Mouse (Mus musculus): Measurements from ENCODE around the gene Tnfaip6. TPM values are rescaled to one million over a fixed set of nuclear protein-coding genes. Genes with fewer than 3 reads are reported as not detected.
A peak's percentile ranks its signal among the peaks of the same experiment; 100 is the strongest.

Tnfaip6 gene
- polyA plus RNA-seq, 1 experiment from 2014 or later = 3.0 TPM

GRCm38 (mm10) chr2:52057099-52057498 is 19.3 kb downstream of the Tnfaip6 start:
- Histone ChIP-seq H3K4me2 (ENCODE audit: low read length) (no peak overlapping the region), H3K9me3 (ENCODE audit: control insufficient read depth, low read length) (no peaks in the 10 kb centered on the region), H3K36me3 (ENCODE audit: control insufficient read depth, insufficient read depth, low read length) (no peaks in the 10 kb centered on the region), H3K4me3 (ENCODE audit: low read depth, low read length) (no peak overlapping the region), H3K4me1 (replicated peaks; ENCODE audit: control insufficient read depth, insufficient read depth, low read length) (no peaks in the 10 kb centered on the region), H3K27ac (ENCODE audit: low read depth) (no peak overlapping the region), H3K9ac (ENCODE audit: low read length) (no peak overlapping the region), H3K27me3 (replicated peaks; ENCODE audit: control insufficient read depth, insufficient read depth, low read length) (no peaks in the 10 kb centered on the region)
- WGBS = 83% methylated on average over 1 of the region's 1 CpGs
- ATAC-seq (replicated peaks; ENCODE audit: low FRiP score, low TSS enrichment, low read depth) (no peak), DNase-seq (ENCODE audit: low spot score) (no peak)

- Histone ChIP-seq H3K9me3 (ENCODE audit: control insufficient read depth, low read length) (no peaks in the 10 kb centered on the region), H3K36me3 (ENCODE audit: control insufficient read depth, insufficient read depth, low read length) (no peaks in the 10 kb centered on the region), H3K9ac (ENCODE audit: low read length) (no peak overlapping the region), H3K4me1 (replicated peaks; ENCODE audit: control insufficient read depth, insufficient read depth, low read length) (no peaks in the 10 kb centered on the region), H3K4me3 (ENCODE audit: low read depth, low read length) (no peak overlapping the region), H3K27ac (ENCODE audit: low read depth) (no peak overlapping the region), H3K27me3 (replicated peaks; ENCODE audit: control insufficient read depth, insufficient read depth, low read length) (no peaks in the 10 kb centered on the region), H3K4me2 (ENCODE audit: low read length) (no peak overlapping the region)
- DNase-seq (ENCODE audit: low spot score) (no peak), ATAC-seq (replicated peaks; ENCODE audit: low FRiP score, low TSS enrichment, low read depth) (no peak)
Measured at GRCm38 (mm10) chr2:52057681-52058080, 19.9 kb downstream of the Tnfaip6 start.

- ATAC-seq (replicated peaks; ENCODE audit: low FRiP score, low TSS enrichment, low read depth) (no peak), DNase-seq (ENCODE audit: low spot score) (no peak)
- Histone ChIP-seq H3K9me3 (ENCODE audit: control insufficient read depth, low read length) (no peaks in the 10 kb centered on the region), H3K4me2 (ENCODE audit: low read length) (no peak overlapping the region), H3K4me3 (ENCODE audit: low read depth, low read length) (no peak overlapping the region), H3K9ac (ENCODE audit: low read length) (no peak overlapping the region), H3K36me3 (ENCODE audit: control insufficient read depth, insufficient read depth, low read length) (no peaks in the 10 kb centered on the region), H3K4me1 (replicated peaks; ENCODE audit: control insufficient read depth, insufficient read depth, low read length) (peaks cover 5% of the 10 kb centered on the region; the same call in 1 of the 2 replicates), H3K27me3 (replicated peaks; ENCODE audit: control insufficient read depth, insufficient read depth, low read length) (no peaks in the 10 kb centered on the region), H3K27ac (ENCODE audit: low read depth) (no peak overlapping the region)
- WGBS = 59% methylated on average over 1 of the region's 1 CpGs
Measured at GRCm38 (mm10) chr2:52068641-52069040, 30.8 kb downstream of the Tnfaip6 start.

GRCm38 (mm10) chr2:52070816-52071215 is 33.0 kb downstream of the Tnfaip6 start:
- Histone ChIP-seq H3K27me3 (replicated peaks; ENCODE audit: control insufficient read depth, insufficient read depth, low read length) (no peaks in the 10 kb centered on the region), H3K4me1 (replicated peaks; ENCODE audit: control insufficient read depth, insufficient read depth, low read length) (peaks cover 17% of the 10 kb centered on the region; the same call in 1 of the 2 replicates), H3K9ac (ENCODE audit: low read length) (no peak overlapping the region), H3K27ac (ENCODE audit: low read depth) (no peak overlapping the region), H3K9me3 (ENCODE audit: control insufficient read depth, low read length) (no peaks in the 10 kb centered on the region), H3K4me3 (ENCODE audit: low read depth, low read length) (no peak overlapping the region), H3K4me2 (ENCODE audit: low read length) (no peak overlapping the region), H3K36me3 (ENCODE audit: control insufficient read depth, insufficient read depth, low read length) (peaks cover 15% of the 10 kb centered on the region)
- DNase-seq (ENCODE audit: low spot score) (no peak), ATAC-seq (replicated peaks; ENCODE audit: low FRiP score, low TSS enrichment, low read depth) (no peak)
- WGBS = 89% methylated on average over 5 of the region's 5 CpGs

- no peak overlapping the region for H3K9ac ChIP-seq (ENCODE audit: low read length)
- peaks cover 17% of the 10 kb centered on the region; the same call in 1 of the 2 replicates for H3K4me1 ChIP-seq (replicated peaks; ENCODE audit: control insufficient read depth, insufficient read depth, low read length)
- H3K4me2 ChIP-seq (ENCODE audit: low read length) = peak overlapping the region; percentile 65
- H3K36me3 ChIP-seq (ENCODE audit: control insufficient read depth, insufficient read depth, low read length) = peaks cover 21% of the 10 kb centered on the region
- no peak for DNase-seq (ENCODE audit: low spot score)
- 0 out of 2 replicates have a peak overlapping the region, but pooled peaks have one; percentile 97 for H3K4me3 ChIP-seq (ENCODE audit: low read depth, low read length)
- no peak overlapping the region for H3K27ac ChIP-seq (ENCODE audit: low read depth)
- no peaks in the 10 kb centered on the region for H3K27me3 ChIP-seq (replicated peaks; ENCODE audit: control insufficient read depth, insufficient read depth, low read length)
- no peak for ATAC-seq (replicated peaks; ENCODE audit: low FRiP score, low TSS enrichment, low read depth)
- 43% methylated on average over 13 of the region's 13 CpGs for WGBS
- H3K9me3 ChIP-seq (ENCODE audit: control insufficient read depth, low read length) = no peaks in the 10 kb centered on the region
Measured at GRCm38 (mm10) chr2:52071241-52071991, 33.6 kb downstream of the Tnfaip6 start.

- Histone ChIP-seq H3K4me2 (ENCODE audit: low read length) (peak overlapping the region; percentile 65), H3K4me1 (replicated peaks; ENCODE audit: control insufficient read depth, insufficient read depth, low read length) (peaks cover 17% of the 10 kb centered on the region; the same call in 1 of the 2 replicates), H3K9ac (ENCODE audit: low read length) (peak overlapping the region; percentile 93), H3K27me3 (replicated peaks; ENCODE audit: control insufficient read depth, insufficient read depth, low read length) (no peaks in the 10 kb centered on the region), H3K36me3 (ENCODE audit: control insufficient read depth, insufficient read depth, low read length) (peaks cover 28% of the 10 kb centered on the region), H3K27ac (ENCODE audit: low read depth) (peak overlapping the region; percentile 75; the same call in 1 of the 2 replicates), H3K9me3 (ENCODE audit: control insufficient read depth, low read length) (no peaks in the 10 kb centered on the region), H3K4me3 (ENCODE audit: low read depth, low read length) (peak overlapping the region; percentile 97)
- ATAC-seq (replicated peaks; ENCODE audit: low FRiP score, low TSS enrichment, low read depth) (peak; percentile 4; the same call in 1 of the 2 replicates), DNase-seq (ENCODE audit: low spot score) (peak; percentile 63)
- 8% methylated on average over 10 of the region's 10 CpGs for WGBS
Measured at GRCm38 (mm10) chr2:52072065-52072490, 34.3 kb downstream of the Tnfaip6 start.

GRCm38 (mm10) chr2:52072491-52073140 is 34.8 kb downstream of the Tnfaip6 start, which contains the start of gene Rif1:
Rif1 (plus strand) TSS chr2:52072832.
- Histone ChIP-seq H3K9me3 (ENCODE audit: control insufficient read depth, low read length) (no peaks in the 10 kb centered on the region), H3K4me3 (ENCODE audit: low read depth, low read length) (peak within 1 kb of the TSS; percentile 97), H3K27me3 (replicated peaks; ENCODE audit: control insufficient read depth, insufficient read depth, low read length) (no peaks in the 10 kb centered on the region), H3K4me2 (ENCODE audit: low read length) (peak within 1 kb of the TSS; percentile 65), H3K27ac (ENCODE audit: low read depth) (peak within 1 kb of the TSS; percentile 75), H3K36me3 (ENCODE audit: control insufficient read depth, insufficient read depth, low read length) (peaks cover 33% of the 10 kb centered on the region), H3K4me1 (replicated peaks; ENCODE audit: control insufficient read depth, insufficient read depth, low read length) (peaks cover 17% of the 10 kb centered on the region; the same call in 1 of the 2 replicates), H3K9ac (ENCODE audit: low read length) (peak within 1 kb of the TSS; percentile 93)
- DNase-seq (ENCODE audit: low spot score) = no peak
- under 1% methylated on average over 49 of the region's 72 CpGs for WGBS
- peak; percentile 95 for ATAC-seq (replicated peaks; ENCODE audit: low FRiP score, low TSS enrichment, low read depth)

- no peaks in the 10 kb centered on the region for H3K9me3 ChIP-seq (ENCODE audit: control insufficient read depth, low read length)
- peak; percentile 19; the same call in 1 of the 2 replicates for ATAC-seq (replicated peaks; ENCODE audit: low FRiP score, low TSS enrichment, low read depth)
- peak overlapping the region; percentile 65 for H3K4me2 ChIP-seq (ENCODE audit: low read length)
- H3K36me3 ChIP-seq (ENCODE audit: control insufficient read depth, insufficient read depth, low read length) = peaks cover 40% of the 10 kb centered on the region
- H3K4me3 ChIP-seq (ENCODE audit: low read depth, low read length) = peak overlapping the region; percentile 97
- DNase-seq (ENCODE audit: low spot score) = peak; percentile 88
- H3K9ac ChIP-seq (ENCODE audit: low read length) = peak overlapping the region; percentile 93
- H3K4me1 ChIP-seq (replicated peaks; ENCODE audit: control insufficient read depth, insufficient read depth, low read length) = peaks cover 17% of the 10 kb centered on the region; the same call in 1 of the 2 replicates
- no peaks in the 10 kb centered on the region for H3K27me3 ChIP-seq (replicated peaks; ENCODE audit: control insufficient read depth, insufficient read depth, low read length)
- H3K27ac ChIP-seq (ENCODE audit: low read depth) = peak overlapping the region; percentile 75
- 2% methylated on average over 54 of the region's 56 CpGs for WGBS
Measured at GRCm38 (mm10) chr2:52073141-52073904, 35.5 kb downstream of the Tnfaip6 start.
